Mouse (Mus musculus) central nervous system, embryonic 18 days (tissue): Measurements from ENCODE around the gene Sidt1. TPM values are rescaled to one million over a fixed set of nuclear protein-coding genes. Genes with fewer than 3 reads are reported as not detected.

ENCODE experiments used
- polyA plus RNA-seq: library from polyadenylated mRNA; depleted of rRNA; stranded (reverse); fragments of >200 nt; gene quantifications from 2 replicates; pipeline ENCODE4 v1.2.3, GENCODE M21; 2012; rRNA removed

Gene Sidt1
- 12.6 and 14.6 TPM in 2 replicates for polyA plus RNA-seq

DNA sequence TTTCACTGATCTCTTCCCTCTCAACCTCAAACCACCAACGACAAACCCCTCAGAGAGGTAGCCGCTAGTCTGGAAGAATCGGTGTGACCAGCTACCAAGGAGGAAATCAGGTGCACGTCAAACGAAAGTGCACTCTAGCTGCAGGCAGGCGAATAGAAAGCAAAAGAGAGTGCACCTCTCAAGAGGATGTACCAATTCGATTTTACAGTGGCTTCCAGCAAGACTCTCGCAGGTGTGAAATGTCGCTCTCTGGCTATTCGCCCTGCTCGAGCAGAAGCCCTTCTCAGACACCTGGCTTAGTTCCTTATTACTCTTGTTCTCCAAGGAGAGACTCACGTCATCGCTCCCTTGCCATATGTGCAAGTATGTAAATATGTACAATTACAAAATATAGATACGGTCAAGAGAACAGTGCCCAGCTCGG, at the start of gene Sidt1:
Gene Sidt1 (minus strand): TSS at position 336 of the 424 bp plus-strand sequence.

DNA sequence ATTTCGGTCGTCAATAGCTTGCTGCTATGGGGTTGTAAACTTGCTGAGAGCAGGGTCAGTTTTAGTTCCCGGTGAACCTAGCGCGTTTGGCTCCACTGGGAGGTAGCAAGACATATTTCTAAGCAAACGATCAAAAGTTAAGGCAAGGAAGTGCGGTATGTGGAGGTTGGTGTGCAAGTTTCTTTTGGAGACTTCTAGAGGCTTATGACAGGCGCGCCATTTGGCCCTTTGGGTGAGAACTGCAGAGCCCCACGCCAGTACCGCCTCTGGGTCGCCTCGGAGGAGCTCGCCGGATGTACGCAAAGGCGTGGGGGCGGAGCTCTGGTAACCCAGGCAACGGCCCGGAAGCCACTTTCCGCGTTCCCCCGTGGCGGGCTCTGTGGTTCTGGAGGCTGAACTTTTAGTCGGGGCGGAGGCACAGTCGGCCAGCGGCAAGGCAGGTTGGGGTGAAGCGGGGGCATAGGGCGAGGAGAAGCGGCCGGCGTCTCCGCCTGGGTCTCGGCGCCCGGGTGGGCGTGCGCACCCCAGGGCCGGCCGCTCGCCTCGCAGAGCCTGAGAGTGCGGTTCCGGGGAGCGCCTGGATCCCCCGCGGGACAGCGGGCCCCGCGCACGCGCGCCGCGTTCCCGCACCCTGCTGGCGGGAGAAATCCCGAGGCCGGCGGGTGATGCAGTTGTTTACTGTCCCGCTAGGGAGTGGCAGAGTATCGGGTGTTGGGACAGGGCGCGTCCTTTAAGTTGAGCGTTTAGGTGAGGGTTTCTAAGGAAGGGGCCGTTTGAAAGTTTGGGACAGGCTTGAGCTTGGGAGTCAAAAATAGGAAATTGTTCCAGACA, 14.3 kb upstream of the Sidt1 start, which contains the start of gene Spice1:
Gene Spice1 (plus strand): TSS at position 51 of the 831 bp plus-strand sequence.

Other genes with a start within 250 kb of the Sidt1 start
- gene Atp6v1a, start 193.5 kb downstream of the Sidt1 start, polyA plus RNA-seq = 124 and 134 TPM in 2 replicates
- 21.7 and 24.6 TPM in 2 replicates for gene Naa50, start 193.4 kb downstream of the Sidt1 start, polyA plus RNA-seq
- 8.6 and 9.0 TPM in 2 replicates for gene Usf3, start 159.9 kb downstream of the Sidt1 start, polyA plus RNA-seq
- gene Spice1, start 13.9 kb upstream of the Sidt1 start, polyA plus RNA-seq = 20.6 and 24.9 TPM in 2 replicates
- gene Cfap44, start 61.6 kb upstream of the Sidt1 start, polyA plus RNA-seq = 6.6 and 8.5 TPM in 2 replicates
- 9.0 and 9.2 TPM in 2 replicates for gene Boc, start 225.7 kb upstream of the Sidt1 start, polyA plus RNA-seq